Mouse (Mus musculus) midbrain, embryonic 12.5 days (tissue): Measurements from ENCODE around the gene Nr6a1. TPM values are rescaled to one million over a fixed set of nuclear protein-coding genes. Genes with fewer than 3 reads are reported as not detected.

Experiments
- ATAC-seq: fragments of 200-750 bp; cut with Nextera tagmentation; 2 replicates; pipeline ENCODE4 v1.8.0; 2017; ENCODE audit warnings: low read depth, moderate TSS enrichment, moderate library complexity; ENCODE audit not compliant: low FRiP score
- H3K27ac ChIP-seq: fragments of 300-500 bp; sonication (generic); replicated peaks from 2 replicates; pipeline ENCODE4 v1.5.1; 2016; ENCODE audit warnings: mild to moderate bottlenecking
- H3K27me3 ChIP-seq: fragments of 300-500 bp; sonication (generic); 2 replicates; pipeline ENCODE4 v1.6.1; 2016; ENCODE audit warnings: mild to moderate bottlenecking
- H3K36me3 ChIP-seq: fragments of 300-500 bp; sonication (generic); 2 replicates; pipeline ENCODE4 v1.6.1; 2016
- H3K4me1 ChIP-seq: fragments of 300-500 bp; sonication (generic); 2 replicates; pipeline ENCODE4 v1.6.1; 2016
- H3K4me2 ChIP-seq: fragments of 300-500 bp; sonication (generic); replicated peaks from 2 replicates; pipeline ENCODE4 v1.6.1; 2016; ENCODE audit warnings: mild to moderate bottlenecking, moderate library complexity
- H3K4me3 ChIP-seq: fragments of 300-500 bp; sonication (generic); 2 replicates; pipeline ENCODE4 v1.5.1; 2016; ENCODE audit warnings: mild to moderate bottlenecking
- H3K9ac ChIP-seq: fragments of 300-500 bp; sonication (generic); replicated peaks from 2 replicates; pipeline ENCODE4 v1.6.1; 2016; ENCODE audit warnings: mild to moderate bottlenecking, moderate library complexity
- H3K9me3 ChIP-seq: fragments of 300-500 bp; sonication (generic); 2 replicates; pipeline ENCODE4 v1.6.1; 2016; ENCODE audit warnings: mild to moderate bottlenecking
- whole genome bisulfite sequencing: fragments of 180-500 bp; shearing (Covaris S2); methylation state at CpG from one replicate; pipeline ENCODE4 v1.1.7; 2016; 5-methylcytosine and 5-hydroxymethylcytosine counted together
- polyA plus RNA-seq: library from polyadenylated mRNA; unstranded; fragments of >200 nt; fragmentation: Nextera tagmentation; extraction: Ambion mirVana; gene quantifications from 2 replicates; pipeline ENCODE4 v1.2.1, GENCODE M21; 2016

Gene Nr6a1
- polyA plus RNA-seq, 1 experiment from 2014 or later: 2.8 TPM

DNA sequence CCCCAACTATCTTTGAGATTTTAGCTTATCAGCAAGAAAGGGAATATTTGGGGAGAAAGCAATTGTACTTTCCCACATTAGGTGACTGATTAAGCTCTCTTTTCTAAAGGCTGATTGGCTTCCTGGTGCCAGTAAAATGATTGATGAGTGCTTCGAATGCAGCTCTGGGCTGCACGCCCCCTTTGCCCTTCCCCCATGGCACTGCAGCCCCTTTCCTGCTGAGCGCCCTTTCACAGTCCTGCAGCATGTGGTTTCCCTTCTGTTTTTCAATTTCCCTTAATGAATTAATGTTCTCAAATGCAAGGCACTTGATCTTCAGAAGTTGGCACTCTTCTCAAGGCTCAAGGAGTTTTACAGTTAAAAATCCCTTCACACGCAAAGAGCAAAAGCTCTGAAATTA is 12.5 kb downstream of the Nr6a1 start:
- H3K36me3 ChIP-seq: no peaks in the 10 kb centered on the region
- no peaks in the 10 kb centered on the region for H3K9me3 ChIP-seq
- no peak overlapping the region for H3K9ac ChIP-seq
- H3K27ac ChIP-seq: no peak overlapping the region
- H3K4me1 ChIP-seq: peaks cover 7% of the 10 kb centered on the region; the same call in 1 of the 2 replicates
- WGBS: 11% methylated on average over 4 of the region's 4 CpGs
- H3K4me2 ChIP-seq: no peak overlapping the region
- no peaks in the 10 kb centered on the region for H3K27me3 ChIP-seq
- no peak for ATAC-seq
- H3K4me3 ChIP-seq: no peak overlapping the region

DNA sequence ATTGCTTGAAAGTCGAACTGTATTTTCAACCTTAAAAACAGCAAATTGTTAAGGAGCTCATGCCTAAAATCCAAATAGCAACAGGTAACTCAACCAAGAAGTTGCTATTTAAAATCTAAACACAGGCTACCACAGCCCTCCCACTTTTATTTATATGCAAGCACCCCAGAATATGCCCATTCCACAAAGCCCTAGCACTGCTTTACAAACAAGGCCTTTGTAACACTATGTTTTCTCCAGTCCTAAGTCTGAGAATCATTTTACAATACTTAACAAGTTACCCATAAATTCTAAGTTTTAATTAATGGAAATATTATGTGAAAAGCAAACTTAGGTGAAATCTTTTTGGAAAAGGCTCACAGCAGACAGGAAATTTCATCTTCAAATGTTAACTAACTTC is 13.0 kb downstream of the Nr6a1 start:
- Histone ChIP-seq H3K4me1 (peaks cover 7% of the 10 kb centered on the region; the same call in 1 of the 2 replicates), H3K9me3 (no peaks in the 10 kb centered on the region), H3K4me3 (no peak overlapping the region), H3K9ac (no peak overlapping the region), H3K36me3 (no peaks in the 10 kb centered on the region), H3K27me3 (no peaks in the 10 kb centered on the region), H3K4me2 (no peak overlapping the region), H3K27ac (no peak overlapping the region)
- ATAC-seq: no peak
- WGBS: 49% methylated on average over 1 of the region's 1 CpGs

DNA sequence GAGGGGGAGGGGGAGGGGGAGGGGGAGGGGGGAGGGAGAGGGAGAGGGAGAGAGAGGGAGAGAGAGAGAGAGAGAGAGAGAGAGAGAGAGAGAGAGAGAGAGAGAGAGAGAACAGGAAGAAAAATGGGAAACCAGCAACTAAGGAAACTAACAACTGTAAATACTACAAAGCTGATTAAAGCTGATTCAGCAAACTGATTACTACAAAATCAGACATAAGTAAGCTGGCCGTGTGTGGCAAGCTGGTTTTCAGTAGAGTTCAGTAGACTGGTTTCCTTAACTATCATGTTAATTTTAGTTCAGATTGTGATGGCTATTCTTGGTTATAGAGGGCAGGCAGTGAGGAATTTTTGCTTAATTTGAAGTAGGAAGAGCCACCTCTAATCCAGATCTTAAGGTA is 18.9 kb downstream of the Nr6a1 start:
- Histone ChIP-seq H3K4me2 (no peak overlapping the region), H3K27me3 (no peaks in the 10 kb centered on the region), H3K36me3 (no peaks in the 10 kb centered on the region), H3K27ac (no peak overlapping the region), H3K9me3 (no peaks in the 10 kb centered on the region), H3K9ac (no peak overlapping the region), H3K4me3 (no peak overlapping the region), H3K4me1 (no peaks in the 10 kb centered on the region)
- no peak for ATAC-seq
- WGBS: 85% methylated on average over 1 of the region's 1 CpGs

DNA sequence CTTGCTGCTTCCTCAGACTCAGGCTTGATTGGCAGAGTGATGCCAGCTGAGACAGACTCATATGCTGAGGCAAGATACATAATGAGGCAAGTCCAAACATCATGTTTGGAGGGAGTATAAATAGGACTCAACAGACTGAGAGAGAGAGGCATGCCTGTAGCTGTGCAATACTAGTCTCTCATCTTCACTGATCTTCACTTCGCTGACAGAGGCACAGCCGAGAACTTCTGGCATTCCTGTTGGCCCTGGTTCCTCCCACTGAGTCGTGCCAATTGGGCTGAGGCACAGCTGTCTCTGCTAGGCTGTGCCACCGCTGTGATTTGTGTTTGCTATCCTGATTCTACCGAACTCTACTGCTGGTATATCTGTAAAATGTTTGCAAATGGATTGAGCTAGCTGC is 21.4 kb downstream of the Nr6a1 start:
- WGBS: 78% methylated on average over 5 of the region's 5 CpGs
- H3K27me3 ChIP-seq: no peaks in the 10 kb centered on the region
- no peak overlapping the region for H3K27ac ChIP-seq
- no peak overlapping the region for H3K4me2 ChIP-seq
- H3K4me3 ChIP-seq: no peak overlapping the region
- no peaks in the 10 kb centered on the region for H3K4me1 ChIP-seq
- no peaks in the 10 kb centered on the region for H3K9me3 ChIP-seq
- H3K9ac ChIP-seq: no peak overlapping the region
- ATAC-seq: no peak
- no peaks in the 10 kb centered on the region for H3K36me3 ChIP-seq

DNA sequence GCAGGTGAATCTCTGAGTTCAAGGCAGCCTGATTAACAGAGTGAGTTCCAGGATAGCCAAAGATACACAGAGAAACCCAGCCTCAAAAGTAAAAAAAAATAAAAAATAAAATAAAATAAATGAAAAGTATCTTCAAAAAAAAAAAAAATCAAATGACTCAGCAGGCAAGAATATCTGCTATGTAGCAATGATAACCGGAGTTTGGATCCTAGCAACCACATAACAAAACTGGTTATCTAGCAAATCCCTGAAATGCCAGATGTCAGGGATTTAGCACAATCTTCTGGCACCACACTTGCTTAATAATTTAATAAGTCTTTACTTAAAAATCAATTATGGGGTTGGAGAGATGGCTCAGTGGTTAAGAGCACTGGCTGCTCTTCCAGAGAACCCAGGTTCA is 23.2 kb downstream of the Nr6a1 start:
- no peak overlapping the region for H3K27ac ChIP-seq
- no peak overlapping the region for H3K4me2 ChIP-seq
- H3K9ac ChIP-seq: no peak overlapping the region
- no peak overlapping the region for H3K4me3 ChIP-seq
- no peaks in the 10 kb centered on the region for H3K9me3 ChIP-seq
- H3K27me3 ChIP-seq: no peaks in the 10 kb centered on the region
- no peaks in the 10 kb centered on the region for H3K4me1 ChIP-seq
- 73% methylated on average over 1 of the region's 1 CpGs for WGBS
- no peaks in the 10 kb centered on the region for H3K36me3 ChIP-seq
- ATAC-seq: no peak

DNA sequence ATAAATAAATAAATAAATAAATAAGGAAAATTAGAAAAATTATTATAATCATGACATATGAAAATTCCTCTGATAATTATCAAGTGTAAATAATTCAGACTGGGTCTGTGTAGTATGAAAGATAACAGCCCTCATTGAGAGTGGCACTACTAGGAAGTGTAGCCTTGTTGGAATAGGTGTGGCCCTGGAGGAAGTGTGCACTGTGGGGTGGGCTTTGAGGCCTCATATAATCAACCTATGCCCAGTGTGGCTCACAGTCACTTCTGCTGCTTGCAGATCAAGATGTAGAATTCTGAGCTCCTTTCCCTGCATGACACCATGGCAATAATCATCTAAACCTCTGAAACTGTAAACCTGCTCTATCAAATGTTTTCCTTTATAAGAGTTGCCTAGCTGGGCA is 24.6 kb downstream of the Nr6a1 start:
- H3K27ac ChIP-seq: no peak overlapping the region
- no peak for ATAC-seq

DNA sequence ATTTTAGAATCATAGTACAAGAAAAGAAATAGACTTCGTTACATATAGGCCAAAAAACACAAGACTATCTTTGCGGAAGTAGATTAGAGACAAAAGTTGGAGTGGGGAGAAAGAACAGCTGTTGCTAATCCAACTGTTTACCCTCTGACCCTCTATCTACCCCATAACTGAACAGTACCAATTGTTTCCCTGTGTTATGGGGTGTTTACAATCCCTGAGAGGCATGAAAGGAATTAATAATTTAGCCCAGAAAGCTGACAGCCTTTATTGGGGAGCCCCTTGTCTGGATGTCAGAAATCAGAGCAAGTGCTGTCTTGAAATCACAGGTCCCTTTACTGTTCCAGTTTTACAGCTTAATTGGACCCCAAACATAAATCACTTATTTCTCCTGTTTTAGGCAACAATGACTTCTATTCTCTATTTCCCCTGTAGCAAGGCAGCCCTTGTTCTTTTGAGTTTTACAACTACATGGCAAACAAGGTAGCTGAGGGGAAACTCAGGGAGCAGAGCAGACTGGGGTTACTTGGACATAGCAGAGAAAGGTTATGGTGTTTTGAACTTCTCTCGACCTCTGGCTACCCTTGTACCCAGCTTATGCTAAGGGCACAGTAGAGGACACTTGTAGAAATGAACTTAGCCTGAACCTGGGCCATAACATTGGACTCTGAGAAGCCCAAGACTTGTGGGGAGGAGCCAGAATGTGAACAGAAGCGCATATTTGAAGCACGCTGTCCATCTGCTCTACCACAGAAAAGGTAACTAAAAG is 46.4 kb downstream of the Nr6a1 start:
- Histone ChIP-seq H3K36me3 (peaks cover 37% of the 10 kb centered on the region), H3K4me2 (no peak overlapping the region), H3K4me1 (no peaks in the 10 kb centered on the region), H3K4me3 (no peak overlapping the region), H3K9me3 (no peaks in the 10 kb centered on the region), H3K27ac (no peak overlapping the region), H3K9ac (no peak overlapping the region), H3K27me3 (no peaks in the 10 kb centered on the region)
- WGBS: 85% methylated on average over 5 of the region's 5 CpGs
- ATAC-seq: no peak

More for the DNA sequence above, 24.6 kb downstream of the Nr6a1 start:
- Histone ChIP-seq H3K4me3 (no peak overlapping the region), H3K9ac (no peak overlapping the region), H3K4me1 (no peaks in the 10 kb centered on the region), H3K4me2 (no peak overlapping the region), H3K36me3 (no peaks in the 10 kb centered on the region), H3K9me3 (no peaks in the 10 kb centered on the region), H3K27me3 (no peaks in the 10 kb centered on the region)

DNA sequence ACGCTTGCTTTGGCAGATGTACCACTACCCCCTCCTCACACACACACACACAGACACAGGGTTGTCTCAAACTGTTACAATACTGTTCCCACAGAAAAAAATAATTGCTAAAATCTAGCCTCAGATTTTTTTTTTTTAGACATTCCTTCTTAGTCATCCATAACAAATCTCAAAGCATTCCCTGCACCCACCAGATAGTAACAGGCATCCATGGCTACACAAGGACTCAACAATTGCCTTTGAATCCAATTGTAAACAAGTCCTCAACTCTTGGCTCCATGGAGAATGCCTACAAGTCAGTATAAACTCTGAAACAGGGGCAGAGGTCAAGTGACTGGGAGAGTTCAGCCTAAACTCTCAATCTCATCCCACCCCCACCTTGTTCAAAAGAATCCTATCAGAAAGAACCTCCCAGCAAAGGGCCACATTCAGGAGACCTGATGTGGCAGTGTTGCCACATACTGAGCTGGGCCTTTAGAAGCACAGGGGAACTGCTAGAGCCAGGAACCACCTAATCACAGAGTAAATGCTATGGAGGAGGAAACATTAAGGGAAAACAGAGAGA is 52.9 kb downstream of the Nr6a1 start:
- Histone ChIP-seq H3K36me3 (peaks cover 50% of the 10 kb centered on the region), H3K9ac (no peak overlapping the region), H3K27ac (no peak overlapping the region), H3K4me2 (no peak overlapping the region), H3K27me3 (no peaks in the 10 kb centered on the region), H3K9me3 (no peaks in the 10 kb centered on the region), H3K4me3 (no peak overlapping the region), H3K4me1 (no peaks in the 10 kb centered on the region)
- 44% methylated on average over 1 of the region's 1 CpGs for WGBS
- no peak for ATAC-seq

DNA sequence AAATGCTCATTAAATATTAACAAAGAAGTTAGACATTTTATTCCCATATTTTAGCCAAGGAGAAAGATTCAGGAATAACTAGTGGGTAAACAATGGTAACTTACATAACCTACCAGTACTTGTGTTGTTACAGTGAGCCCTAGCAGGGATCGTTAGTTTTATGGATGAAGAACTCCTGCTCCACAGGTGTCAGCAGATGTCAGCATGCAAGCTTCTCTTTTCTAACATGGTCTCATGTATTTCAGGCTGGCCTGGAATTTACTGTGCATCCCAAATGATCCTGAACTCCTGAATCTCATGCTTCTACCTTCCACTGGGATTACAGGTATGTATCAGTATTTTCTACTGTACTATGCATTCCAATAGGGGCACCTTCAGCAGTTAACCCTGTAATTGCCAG is 54.8 kb downstream of the Nr6a1 start:
- Histone ChIP-seq H3K36me3 (peaks cover 36% of the 10 kb centered on the region), H3K27me3 (no peaks in the 10 kb centered on the region), H3K4me2 (no peak overlapping the region), H3K9me3 (no peaks in the 10 kb centered on the region), H3K27ac (no peak overlapping the region), H3K4me1 (no peaks in the 10 kb centered on the region), H3K4me3 (no peak overlapping the region), H3K9ac (no peak overlapping the region)
- no peak for ATAC-seq
- 70% methylated on average over 1 of the region's 1 CpGs for WGBS

DNA sequence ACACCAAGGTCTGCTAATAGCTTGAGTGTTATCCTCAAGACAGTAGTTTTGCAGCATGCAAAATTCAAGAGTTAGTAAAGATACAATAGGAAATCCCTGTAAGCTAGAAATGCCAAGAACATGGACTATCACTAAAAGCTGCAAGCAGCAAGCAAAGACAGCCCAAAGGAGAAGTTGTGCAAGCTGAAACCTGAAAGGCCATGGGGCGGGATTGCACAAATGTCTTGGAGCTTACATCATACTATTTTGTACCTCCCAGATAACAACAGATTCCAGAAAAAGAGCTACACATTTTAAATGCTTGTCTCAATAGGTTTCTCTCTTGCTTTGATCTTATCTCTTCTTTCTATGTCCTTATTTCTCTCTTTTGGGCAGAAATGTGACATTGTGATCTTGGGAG is 60.8 kb downstream of the Nr6a1 start:
- Histone ChIP-seq H3K27ac (no peak overlapping the region), H3K27me3 (no peaks in the 10 kb centered on the region), H3K36me3 (peaks cover 34% of the 10 kb centered on the region), H3K4me3 (no peak overlapping the region), H3K9ac (no peak overlapping the region), H3K9me3 (no peaks in the 10 kb centered on the region), H3K4me2 (no peak overlapping the region), H3K4me1 (no peaks in the 10 kb centered on the region)
- WGBS: 85% methylated on average over 1 of the region's 1 CpGs
- no peak for ATAC-seq

DNA sequence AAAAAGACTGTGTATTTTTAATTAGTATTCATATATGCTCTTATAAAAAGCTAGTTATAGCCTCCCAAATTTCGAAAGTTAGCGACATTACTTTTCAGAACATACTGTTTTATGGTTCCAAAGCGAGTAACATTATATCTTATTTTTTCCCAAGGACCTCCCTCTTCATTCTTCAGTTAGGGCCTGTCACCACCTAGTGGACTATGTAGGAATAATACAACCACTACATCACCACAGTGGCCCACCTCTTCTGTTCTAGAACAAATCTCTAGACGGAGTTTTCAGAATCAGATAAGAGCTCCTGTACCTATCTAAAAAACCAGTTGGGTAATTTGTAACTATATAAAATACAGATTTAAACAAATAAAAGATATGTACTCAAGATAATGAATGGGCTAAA is 63.5 kb downstream of the Nr6a1 start:
- H3K9ac ChIP-seq: no peak overlapping the region
- H3K27me3 ChIP-seq: no peaks in the 10 kb centered on the region
- ATAC-seq: no peak
- H3K4me1 ChIP-seq: no peaks in the 10 kb centered on the region
- 59% methylated on average over 4 of the region's 4 CpGs for WGBS
- peaks cover 43% of the 10 kb centered on the region for H3K36me3 ChIP-seq
- no peak overlapping the region for H3K4me3 ChIP-seq
- no peaks in the 10 kb centered on the region for H3K9me3 ChIP-seq
- H3K4me2 ChIP-seq: no peak overlapping the region
- no peak overlapping the region for H3K27ac ChIP-seq

DNA sequence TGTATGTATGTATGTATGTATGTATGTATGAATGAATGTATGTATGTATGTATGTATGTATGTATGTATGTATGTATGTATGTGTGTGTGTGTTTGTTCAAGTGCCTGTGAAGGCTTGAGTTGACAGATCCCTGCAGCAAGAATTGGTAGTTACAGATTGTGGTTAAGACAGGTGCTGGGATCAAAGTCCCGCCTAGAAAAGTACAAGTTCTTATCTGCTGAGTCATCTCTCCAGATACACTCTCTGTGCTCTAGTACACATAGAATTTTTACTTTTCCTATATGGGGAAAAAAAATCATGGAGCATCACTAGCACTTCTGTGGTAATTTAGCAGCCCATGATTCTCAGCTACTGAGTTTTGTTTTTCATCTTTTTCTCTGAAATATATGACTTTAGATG is 75.7 kb downstream of the Nr6a1 start:
- 81% methylated on average over 1 of the region's 1 CpGs for whole genome bisulfite sequencing
- Histone ChIP-seq H3K27ac (no peak overlapping the region), H3K27me3 (no peaks in the 10 kb centered on the region), H3K9ac (no peak overlapping the region), H3K4me1 (no peaks in the 10 kb centered on the region), H3K4me2 (no peak overlapping the region), H3K4me3 (no peak overlapping the region), H3K36me3 (peaks cover 41% of the 10 kb centered on the region), H3K9me3 (no peaks in the 10 kb centered on the region)
- ATAC-seq: no peak

DNA sequence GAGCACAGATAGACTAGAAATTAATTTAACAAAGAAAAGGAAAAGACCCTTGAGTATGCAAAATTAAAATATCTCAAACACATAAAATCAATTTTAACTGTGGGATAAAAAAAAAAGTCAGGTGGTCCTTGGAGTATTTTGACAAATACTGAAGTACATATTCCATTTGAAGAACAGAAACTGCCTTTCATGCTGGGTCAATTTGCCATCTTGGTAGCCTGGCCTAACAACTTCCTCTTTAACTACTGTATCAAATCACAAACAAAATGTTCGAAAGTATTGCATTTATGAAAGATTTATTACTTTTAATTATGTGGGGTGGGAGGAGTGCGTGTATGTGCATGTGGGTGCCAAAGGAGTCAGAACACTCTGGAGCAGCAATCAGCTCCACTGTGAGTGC is 81.2 kb downstream of the Nr6a1 start:
- WGBS: 87% methylated on average over 2 of the region's 2 CpGs
- Histone ChIP-seq H3K36me3 (peaks cover 34% of the 10 kb centered on the region), H3K27me3 (no peaks in the 10 kb centered on the region), H3K4me2 (no peak overlapping the region), H3K4me1 (no peaks in the 10 kb centered on the region), H3K9ac (no peak overlapping the region), H3K9me3 (no peaks in the 10 kb centered on the region), H3K4me3 (no peak overlapping the region), H3K27ac (no peak overlapping the region)
- no peak for ATAC-seq
